Mouse (Mus musculus): ENCODE measurements at regions not wholly inside any gene's neighbourhood (a gene's known extent, or its start where the extent isn't known, plus 50 kb on each side); places are given as distances from the start of the nearest gene placed in this dataset.

GRCm38 (mm10) chr9:61679686-61680085 is 234.7 kb downstream of the Rplp1 start:
- H3K4me3 ChIP-seq (ENCODE audit: low read length), result no peak overlapping the region
- no peak overlapping the region for H3K4me2 ChIP-seq (ENCODE audit: low read depth, low read length)
- H3K9ac ChIP-seq (ENCODE audit: low read length), result no peak overlapping the region
- H3K9me3 ChIP-seq (replicated peaks; ENCODE audit: control insufficient read depth, low read length), result no peaks in the 10 kb centered on the region
- WGBS, result 83% methylated on average over 6 of the region's 6 CpGs
- H3K27ac ChIP-seq (ENCODE audit: low read length), result no peak overlapping the region
- no peaks in the 10 kb centered on the region; the same call in 1 of the 2 replicates for H3K4me1 ChIP-seq (ENCODE audit: control insufficient read depth, insufficient read depth, low read length)
- ATAC-seq (replicated peaks; ENCODE audit: extremely low read depth, insufficient read depth, low FRiP score), result no peak
- no peaks in the 10 kb centered on the region for H3K36me3 ChIP-seq (ENCODE audit: control insufficient read depth, insufficient read depth)
- H3K27me3 ChIP-seq (ENCODE audit: control insufficient read depth, insufficient read depth, low read length), result peaks cover 6% of the 10 kb centered on the region; the same call in 1 of the 2 replicates

GRCm38 (mm10) chr9:61677603-61678002 is 236.7 kb downstream of the Rplp1 start:
- Histone ChIP-seq H3K4me2 (ENCODE audit: low read depth, low read length) (no peak overlapping the region), H3K9ac (ENCODE audit: low read length) (no peak overlapping the region), H3K4me3 (ENCODE audit: low read length) (no peak overlapping the region), H3K4me1 (ENCODE audit: control insufficient read depth, insufficient read depth, low read length) (no peaks in the 10 kb centered on the region; the same call in 1 of the 2 replicates), H3K9me3 (replicated peaks; ENCODE audit: control insufficient read depth, low read length) (no peaks in the 10 kb centered on the region), H3K27me3 (ENCODE audit: control insufficient read depth, insufficient read depth, low read length) (no peaks in the 10 kb centered on the region), H3K27ac (ENCODE audit: low read length) (no peak overlapping the region), H3K36me3 (ENCODE audit: control insufficient read depth, insufficient read depth) (no peaks in the 10 kb centered on the region)
- whole genome bisulfite sequencing, result 55% methylated on average over 3 of the region's 3 CpGs
- no peak for ATAC-seq (replicated peaks; ENCODE audit: extremely low read depth, insufficient read depth, low FRiP score)

GRCm38 (mm10) chr9:61677037-61677436 is 237.3 kb downstream of the Rplp1 start:
- Histone ChIP-seq H3K9ac (ENCODE audit: low read length) (no peak overlapping the region), H3K4me1 (ENCODE audit: control insufficient read depth, insufficient read depth, low read length) (no peaks in the 10 kb centered on the region; the same call in 1 of the 2 replicates), H3K4me2 (ENCODE audit: low read depth, low read length) (no peak overlapping the region), H3K4me3 (ENCODE audit: low read length) (no peak overlapping the region), H3K9me3 (replicated peaks; ENCODE audit: control insufficient read depth, low read length) (no peaks in the 10 kb centered on the region), H3K27ac (ENCODE audit: low read length) (no peak overlapping the region), H3K27me3 (ENCODE audit: control insufficient read depth, insufficient read depth, low read length) (no peaks in the 10 kb centered on the region), H3K36me3 (ENCODE audit: control insufficient read depth, insufficient read depth) (no peaks in the 10 kb centered on the region)
- ATAC-seq (replicated peaks; ENCODE audit: extremely low read depth, insufficient read depth, low FRiP score), result no peak
- WGBS, result 63% methylated on average over 11 of the region's 11 CpGs

- H3K36me3 ChIP-seq (ENCODE audit: control insufficient read depth, insufficient read depth), result no peaks in the 10 kb centered on the region
- no peaks in the 10 kb centered on the region for H3K27me3 ChIP-seq (ENCODE audit: control insufficient read depth, insufficient read depth, low read length)
- H3K27ac ChIP-seq (ENCODE audit: low read length), result no peak overlapping the region
- H3K4me1 ChIP-seq (ENCODE audit: control insufficient read depth, insufficient read depth, low read length), result peaks cover 2% of the 10 kb centered on the region; the same call in 1 of the 2 replicates
- H3K9ac ChIP-seq (ENCODE audit: low read length), result no peak overlapping the region
- WGBS, result 57% methylated on average over 2 of the region's 2 CpGs
- H3K4me2 ChIP-seq (ENCODE audit: low read depth, low read length), result no peak overlapping the region
- H3K4me3 ChIP-seq (ENCODE audit: low read length), result no peak overlapping the region
- ATAC-seq (replicated peaks; ENCODE audit: extremely low read depth, insufficient read depth, low FRiP score), result no peak
- peaks cover 5% of the 10 kb centered on the region; the same call in 1 of the 2 replicates for H3K9me3 ChIP-seq (replicated peaks; ENCODE audit: control insufficient read depth, low read length)
These were observed 239.0 kb downstream of the Rplp1 start for GRCm38 (mm10) chr9:61675366-61675765.

GRCm38 (mm10) chr9:61673575-61674203 is 240.7 kb downstream of the Rplp1 start:
- H3K4me1 ChIP-seq (ENCODE audit: control insufficient read depth, insufficient read depth, low read length), result peaks cover 6% of the 10 kb centered on the region
- H3K27ac ChIP-seq (ENCODE audit: low read length), result no peak overlapping the region
- ATAC-seq (replicated peaks; ENCODE audit: extremely low read depth, insufficient read depth, low FRiP score), result no peak
- H3K4me2 ChIP-seq (ENCODE audit: low read depth, low read length), result no peak overlapping the region
- H3K36me3 ChIP-seq (ENCODE audit: control insufficient read depth, insufficient read depth), result no peaks in the 10 kb centered on the region
- no peaks in the 10 kb centered on the region for H3K27me3 ChIP-seq (ENCODE audit: control insufficient read depth, insufficient read depth, low read length)
- H3K9me3 ChIP-seq (replicated peaks; ENCODE audit: control insufficient read depth, low read length), result peaks cover 5% of the 10 kb centered on the region; the same call in 1 of the 2 replicates
- no peak overlapping the region for H3K4me3 ChIP-seq (ENCODE audit: low read length)
- no peak overlapping the region for H3K9ac ChIP-seq (ENCODE audit: low read length)
- WGBS, result 68% methylated on average over 16 of the region's 16 CpGs

GRCm38 (mm10) chr9:61670986-61671385 is 243.4 kb downstream of the Rplp1 start:
- Histone ChIP-seq H3K4me3 (ENCODE audit: low read length) (no peak overlapping the region), H3K27me3 (ENCODE audit: control insufficient read depth, insufficient read depth, low read length) (no peaks in the 10 kb centered on the region), H3K9me3 (replicated peaks; ENCODE audit: control insufficient read depth, low read length) (peaks cover 5% of the 10 kb centered on the region; the same call in 1 of the 2 replicates), H3K9ac (ENCODE audit: low read length) (no peak overlapping the region), H3K4me2 (ENCODE audit: low read depth, low read length) (no peak overlapping the region), H3K36me3 (ENCODE audit: control insufficient read depth, insufficient read depth) (no peaks in the 10 kb centered on the region), H3K27ac (ENCODE audit: low read length) (no peak overlapping the region), H3K4me1 (ENCODE audit: control insufficient read depth, insufficient read depth, low read length) (peaks cover 6% of the 10 kb centered on the region; the same call in 1 of the 2 replicates)
- 72% methylated on average over 4 of the region's 4 CpGs for WGBS
- no peak for ATAC-seq (replicated peaks; ENCODE audit: extremely low read depth, insufficient read depth, low FRiP score)

GRCm38 (mm10) chr9:61669729-61670520 is 244.4 kb downstream of the Rplp1 start:
- H3K9me3 ChIP-seq (replicated peaks; ENCODE audit: control insufficient read depth, low read length), result peaks cover 5% of the 10 kb centered on the region; the same call in 1 of the 2 replicates
- H3K9ac ChIP-seq (ENCODE audit: low read length), result no peak overlapping the region
- no peak overlapping the region for H3K27ac ChIP-seq (ENCODE audit: low read length)
- no peaks in the 10 kb centered on the region for H3K36me3 ChIP-seq (ENCODE audit: control insufficient read depth, insufficient read depth)
- no peaks in the 10 kb centered on the region for H3K27me3 ChIP-seq (ENCODE audit: control insufficient read depth, insufficient read depth, low read length)
- WGBS, result 16% methylated on average over 10 of the region's 10 CpGs
- H3K4me3 ChIP-seq (ENCODE audit: low read length), result no peak overlapping the region
- peak overlapping the region; percentile 5; the same call in 1 of the 2 replicates for H3K4me2 ChIP-seq (ENCODE audit: low read depth, low read length)
- peaks cover 6% of the 10 kb centered on the region; the same call in 1 of the 2 replicates for H3K4me1 ChIP-seq (ENCODE audit: control insufficient read depth, insufficient read depth, low read length)
- ATAC-seq (replicated peaks; ENCODE audit: extremely low read depth, insufficient read depth, low FRiP score), result peak; percentile 58

- H3K4me2 ChIP-seq (ENCODE audit: low read depth, low read length), result no peak overlapping the region
- peaks cover 5% of the 10 kb centered on the region; the same call in 1 of the 2 replicates for H3K9me3 ChIP-seq (replicated peaks; ENCODE audit: control insufficient read depth, low read length)
- H3K9ac ChIP-seq (ENCODE audit: low read length), result no peak overlapping the region
- no peak overlapping the region for H3K4me3 ChIP-seq (ENCODE audit: low read length)
- no peaks in the 10 kb centered on the region for H3K36me3 ChIP-seq (ENCODE audit: control insufficient read depth, insufficient read depth)
- no peaks in the 10 kb centered on the region for H3K27me3 ChIP-seq (ENCODE audit: control insufficient read depth, insufficient read depth, low read length)
- 73% methylated on average over 8 of the region's 8 CpGs for WGBS
- H3K4me1 ChIP-seq (ENCODE audit: control insufficient read depth, insufficient read depth, low read length), result peaks cover 6% of the 10 kb centered on the region; the same call in 1 of the 2 replicates
- no peak for ATAC-seq (replicated peaks; ENCODE audit: extremely low read depth, insufficient read depth, low FRiP score)
- no peak overlapping the region for H3K27ac ChIP-seq (ENCODE audit: low read length)
These were observed 245.6 kb downstream of the Rplp1 start for GRCm38 (mm10) chr9:61668723-61669122.

GRCm38 (mm10) chr9:61668157-61668697 is 246.1 kb downstream of the Rplp1 start:
- Histone ChIP-seq H3K9ac (ENCODE audit: low read length) (no peak overlapping the region), H3K27ac (ENCODE audit: low read length) (no peak overlapping the region), H3K27me3 (ENCODE audit: control insufficient read depth, insufficient read depth, low read length) (no peaks in the 10 kb centered on the region), H3K4me1 (ENCODE audit: control insufficient read depth, insufficient read depth, low read length) (peaks cover 6% of the 10 kb centered on the region; the same call in 1 of the 2 replicates), H3K4me2 (ENCODE audit: low read depth, low read length) (no peak overlapping the region), H3K36me3 (ENCODE audit: control insufficient read depth, insufficient read depth) (no peaks in the 10 kb centered on the region), H3K9me3 (replicated peaks; ENCODE audit: control insufficient read depth, low read length) (peaks cover 5% of the 10 kb centered on the region; the same call in 1 of the 2 replicates), H3K4me3 (ENCODE audit: low read length) (no peak overlapping the region)
- WGBS, result 79% methylated on average over 1 of the region's 1 CpGs
- ATAC-seq (replicated peaks; ENCODE audit: extremely low read depth, insufficient read depth, low FRiP score), result no peak
